Mouse (Mus musculus) embryonic stem cell, embryonic (primary cell): Measurements from ENCODE around the gene Rimbp2.

Experiments
- CTCF ChIA-PET, 4 experiments: fragments of 300-600 bp in 2 of 4; fragments of 350-600 bp in 2 of 4; sonication (Branson Sonifier 250); formaldehyde crosslinking; loops; one replicate each; lab custom pipeline; 2022; ENCODE audit warnings: inconsistent platforms in 2 of 4; lab: Charles Lee
- POLR2A ChIA-PET, 4 experiments: fragments of 300-600 bp in 2 of 4; fragments of 350-600 bp in 2 of 4; sonication (Branson Sonifier 250); formaldehyde crosslinking; loops; one replicate each; lab custom pipeline; 2022; ENCODE audit warnings: antibody characterized with exemption in 4 of 4, inconsistent platforms in 1 of 4; lab: Charles Lee

Rimbp2 gene

DNA sequence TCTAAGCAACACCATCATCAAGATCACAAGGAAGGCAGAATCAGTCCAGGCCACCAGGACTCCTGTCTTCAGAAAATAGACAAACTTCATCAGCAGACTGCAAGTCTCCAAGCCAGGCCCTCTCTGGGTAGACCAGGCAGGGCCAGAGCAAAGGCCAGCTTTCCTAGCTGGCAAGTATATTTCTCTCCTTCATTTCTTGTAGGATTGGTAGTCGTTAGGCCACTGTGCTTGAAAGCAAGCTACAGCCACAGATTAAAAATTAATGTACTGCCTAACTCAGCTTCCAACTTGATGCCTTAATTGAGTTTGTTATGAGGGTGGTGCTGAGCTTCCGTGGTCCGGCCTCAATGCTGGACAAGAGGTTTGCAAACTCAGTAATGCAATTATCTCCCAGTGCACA is 65.7 kb downstream of the Rimbp2 start:
- CTCF ChIA-PET = interaction anchor here in 1 of 4 experiments (0.6 kb wide), 1 partner anchor 25 kb away, joined by 8 read pairs; no protein-coding TSS in a partner anchor
- POLR2A ChIA-PET = no interaction called here

GRCm38 (mm10) chr5:128884320-128884719 is 69.0 kb downstream of the Rimbp2 start:
- POLR2A ChIA-PET = no interaction called here
- CTCF ChIA-PET = interaction anchor here in 1 of 4 experiments (0.6 kb wide), 1 partner anchor 16 kb away, joined by 5 read pairs; no protein-coding TSS in a partner anchor

DNA sequence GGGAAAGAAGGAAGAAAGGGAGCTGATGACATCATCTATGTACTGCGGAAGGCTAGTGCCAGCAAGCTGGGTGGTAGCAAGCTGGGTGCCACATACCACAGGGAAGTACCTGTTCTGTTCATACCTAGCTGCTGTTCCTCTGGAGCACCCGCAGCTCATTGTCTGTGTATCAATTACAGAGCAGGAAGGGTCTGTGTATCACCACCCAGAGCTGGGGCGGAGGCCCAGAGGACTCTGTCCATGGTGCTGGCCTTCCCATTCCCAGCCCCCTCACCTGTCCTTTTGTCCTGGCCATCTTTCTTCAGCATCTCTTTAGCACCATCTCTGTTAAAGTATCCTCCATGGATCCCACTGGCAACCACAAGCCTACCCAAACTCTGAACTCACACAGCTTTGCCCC is 74.2 kb downstream of the Rimbp2 start:
- POLR2A ChIA-PET = interaction anchor here in 2 of 4 experiments (0.6 kb wide), 2 partner anchors 69 to 1880 kb away, joined by 3 to 9 read pairs; no protein-coding TSS in a partner anchor
- CTCF ChIA-PET = interaction anchor here in 1 of 4 experiments (0.6 kb wide), 2 partner anchors 142 to 143 kb away, joined by 3 to 4 read pairs; no protein-coding TSS in a partner anchor

DNA sequence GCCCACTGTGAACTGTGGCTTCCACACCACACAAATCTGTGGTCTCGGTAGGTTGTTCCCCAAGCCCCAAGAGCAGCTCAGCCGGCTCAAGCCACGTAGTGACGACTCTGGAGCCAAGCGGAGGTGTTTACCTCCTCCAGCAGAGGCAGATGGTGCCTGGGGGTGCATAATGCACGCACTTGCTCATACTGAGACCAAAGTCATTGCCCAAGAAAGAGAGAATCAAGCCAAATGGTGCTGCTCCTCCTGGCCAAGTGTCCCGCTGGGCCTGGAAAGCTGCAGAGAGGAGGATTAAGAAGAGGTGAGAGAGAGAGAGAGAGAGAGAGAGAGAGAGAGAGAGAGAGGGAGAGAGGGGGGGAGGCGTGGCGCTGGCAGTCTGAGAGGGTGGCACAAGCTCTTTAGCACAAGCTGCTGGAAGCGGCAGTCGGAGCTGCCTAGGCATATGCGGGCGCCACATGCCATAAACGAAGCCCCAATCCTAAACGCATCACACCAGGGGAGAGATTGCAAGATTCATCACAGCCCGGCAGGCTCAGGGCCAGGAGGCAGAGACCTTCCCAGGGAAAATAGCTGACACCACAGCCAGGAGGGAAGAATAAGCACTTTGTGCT is 75.8 kb downstream of the Rimbp2 start:
- ChIA-PET POLR2A (interaction anchor here in 1 of 4 experiments (0.6 kb wide), 1 partner anchor 833 kb away, joined by 3 read pairs; no protein-coding TSS in a partner anchor), CTCF (interaction anchor here in 2 of 4 experiments (0.6 kb wide), 3 partner anchors 75 to 1216 kb away, joined by 3 to 7 read pairs (median 3); no protein-coding TSS in a partner anchor)

- ChIA-PET CTCF (interaction anchor here in 1 of 4 experiments (0.6 kb wide), 1 partner anchor 130 kb away, joined by 8 read pairs; no protein-coding TSS in a partner anchor), POLR2A (no interaction called here)
These were observed 81.6 kb downstream of the Rimbp2 start for GRCm38 (mm10) chr5:128871706-128872105.

- CTCF ChIA-PET = interaction anchor here in 2 of 4 experiments (0.6 to 1.4 kb wide), 4 partner anchors 21 to 124 kb away, joined by 3 to 5 read pairs (median 3); no protein-coding TSS in a partner anchor
- POLR2A ChIA-PET = interaction anchor here in 1 of 4 experiments (0.6 to 1.1 kb wide), 4 partner anchors 10 to 901 kb away, joined by 3 to 6 read pairs (median 4); no protein-coding TSS in a partner anchor
These were observed 86.5 kb downstream of the Rimbp2 start for GRCm38 (mm10) chr5:128866811-128867210.

- POLR2A ChIA-PET = interaction anchor here in 1 of 4 experiments (0.6 to 1.1 kb wide), 3 partner anchors 10 to 902 kb away, joined by 3 to 6 read pairs (median 4); no protein-coding TSS in a partner anchor
- CTCF ChIA-PET = interaction anchor here in 2 of 4 experiments (1.0 to 1.4 kb wide), 2 partner anchors 20 to 98 kb away, joined by 3 to 5 read pairs; no protein-coding TSS in a partner anchor
These were observed 87.0 kb downstream of the Rimbp2 start for GRCm38 (mm10) chr5:128866291-128866690.

DNA sequence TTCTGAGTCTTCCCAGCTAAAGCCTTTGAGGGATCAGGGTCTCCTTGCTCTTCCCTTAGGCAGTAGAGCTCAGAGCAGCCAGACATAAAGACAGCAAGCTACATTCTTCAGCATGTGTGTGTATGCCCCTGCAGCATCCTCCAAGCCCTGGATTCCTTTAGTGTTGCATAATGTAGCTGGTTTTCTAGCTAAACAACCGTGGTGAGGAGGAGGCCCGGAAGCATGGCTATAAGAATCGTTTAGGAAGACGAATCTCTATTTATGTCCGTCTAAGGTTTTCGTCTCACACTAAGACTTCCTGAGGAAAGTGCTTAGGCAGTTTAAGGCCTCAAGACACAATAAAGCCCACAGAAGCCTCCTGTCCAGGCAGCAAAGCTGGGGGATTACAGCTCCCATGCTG is 89.8 kb downstream of the Rimbp2 start:
- POLR2A ChIA-PET = no interaction called here
- CTCF ChIA-PET = no interaction called here

DNA sequence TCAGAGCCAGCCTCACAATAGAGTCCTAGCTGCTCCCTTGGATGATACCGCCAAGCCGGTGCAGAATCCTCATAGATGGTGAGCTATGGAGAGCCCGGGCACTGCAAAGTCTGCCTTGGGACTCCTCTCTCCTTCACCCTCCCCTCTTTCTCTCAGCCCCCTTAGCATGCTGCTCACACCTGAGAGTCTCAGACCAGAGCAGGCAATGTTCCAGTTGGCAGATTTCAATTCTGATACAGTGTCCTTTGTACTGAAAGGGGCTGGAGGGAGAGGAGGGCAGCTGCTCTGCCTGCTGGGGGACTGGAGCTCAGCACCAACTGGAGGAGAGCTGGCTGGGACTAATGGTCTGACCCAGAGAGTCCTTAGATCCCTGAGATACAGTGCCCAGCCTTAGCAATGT is 92.4 kb downstream of the Rimbp2 start:
- ChIA-PET CTCF (interaction anchor here in 1 of 4 experiments (0.6 to 1.2 kb wide), 2 partner anchors 14 to 110 kb away, joined by 3 to 4 read pairs; no protein-coding TSS in a partner anchor), POLR2A (no interaction called here)

DNA sequence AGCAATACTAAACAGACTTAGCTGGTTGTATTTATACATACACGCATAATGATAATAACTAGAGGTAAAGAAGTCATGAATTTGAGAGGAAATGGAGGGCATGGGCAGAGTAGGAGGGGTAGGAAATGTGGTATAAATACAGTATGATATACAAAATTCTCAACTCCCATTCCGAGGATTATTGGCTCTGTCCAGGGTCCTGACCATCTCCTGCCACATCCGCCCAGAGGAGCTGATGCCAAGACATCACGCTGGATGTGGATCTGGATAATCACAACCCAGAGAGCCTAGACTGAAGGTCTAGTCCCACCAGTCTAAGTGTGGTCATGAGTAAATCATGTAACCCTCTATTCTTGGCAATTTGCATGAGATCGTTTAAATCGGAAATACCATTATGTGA is 100.5 kb downstream of the Rimbp2 start:
- POLR2A ChIA-PET = interaction anchor here in 1 of 4 experiments (0.5 to 0.7 kb wide), 3 partner anchors 90 to 131 kb away, joined by 3 to 4 read pairs (median 3); partner anchors contain the start of gene Rimbp2
- CTCF ChIA-PET = interaction anchor here in 2 of 4 experiments (0.5 to 1.0 kb wide), 4 partner anchors 9 to 64 kb away, joined by 3 to 4 read pairs (median 4); no protein-coding TSS in a partner anchor

DNA sequence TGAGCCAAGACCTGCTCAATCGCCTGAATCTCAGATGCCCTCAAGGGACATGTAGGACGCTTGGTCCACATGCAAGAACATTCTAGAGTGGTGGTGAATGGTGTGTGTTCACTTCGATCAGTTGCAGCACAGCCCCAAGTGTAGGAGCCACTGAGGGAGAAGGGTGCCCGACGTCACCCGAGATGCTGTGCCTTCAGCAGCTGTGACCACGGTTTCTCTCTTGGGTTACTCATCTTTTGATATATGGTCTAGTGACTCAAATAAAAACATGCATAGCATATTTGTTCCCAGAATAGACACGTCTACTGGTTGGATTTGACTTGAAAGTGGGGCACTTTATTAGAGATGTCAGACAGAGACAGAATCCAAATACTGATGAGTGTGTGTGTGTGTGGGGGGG is 105.5 kb downstream of the Rimbp2 start:
- ChIA-PET CTCF (interaction anchor here in 1 of 4 experiments (0.6 kb wide), 1 partner anchor 38 kb away, joined by 3 read pairs; no protein-coding TSS in a partner anchor), POLR2A (interaction anchor here in 2 of 4 experiments (0.6 kb wide), 2 partner anchors 34 to 64 kb away, joined by 3 to 4 read pairs; no protein-coding TSS in a partner anchor)

DNA sequence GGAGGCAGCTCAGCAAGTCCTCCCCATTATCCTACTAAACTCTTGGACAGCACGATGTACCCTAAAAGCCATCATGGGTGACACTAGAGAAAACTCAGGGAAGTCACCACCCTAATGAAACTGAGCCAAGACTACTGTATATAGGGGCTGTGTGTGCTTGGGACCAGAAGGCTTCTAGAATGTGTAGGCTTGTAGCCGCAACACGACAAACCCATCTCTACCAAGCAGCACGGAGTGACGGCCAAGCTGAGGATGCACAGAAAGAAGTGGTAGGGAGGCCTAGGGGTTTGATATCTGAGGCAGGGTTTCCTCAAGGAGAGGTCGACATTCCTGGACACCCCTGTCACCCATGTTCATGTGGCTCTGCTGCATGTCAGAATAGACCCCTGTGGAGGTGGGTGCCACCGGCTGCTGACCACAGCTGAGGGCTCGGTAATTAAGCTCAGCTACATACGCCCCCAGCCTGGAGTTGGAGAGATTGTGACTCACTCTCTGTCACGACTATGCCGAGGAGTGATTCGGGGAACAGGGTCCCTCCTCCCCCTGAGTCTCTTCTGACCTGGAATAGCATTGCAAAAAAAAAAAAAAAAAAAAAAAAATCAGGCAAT is 106.7 kb downstream of the Rimbp2 start:
- ChIA-PET POLR2A (no interaction called here), CTCF (interaction anchor here in 3 of 4 experiments (0.6 to 1.1 kb wide), 3 partner anchors 15 to 240 kb away, joined by 3 read pairs; no protein-coding TSS in a partner anchor)

DNA sequence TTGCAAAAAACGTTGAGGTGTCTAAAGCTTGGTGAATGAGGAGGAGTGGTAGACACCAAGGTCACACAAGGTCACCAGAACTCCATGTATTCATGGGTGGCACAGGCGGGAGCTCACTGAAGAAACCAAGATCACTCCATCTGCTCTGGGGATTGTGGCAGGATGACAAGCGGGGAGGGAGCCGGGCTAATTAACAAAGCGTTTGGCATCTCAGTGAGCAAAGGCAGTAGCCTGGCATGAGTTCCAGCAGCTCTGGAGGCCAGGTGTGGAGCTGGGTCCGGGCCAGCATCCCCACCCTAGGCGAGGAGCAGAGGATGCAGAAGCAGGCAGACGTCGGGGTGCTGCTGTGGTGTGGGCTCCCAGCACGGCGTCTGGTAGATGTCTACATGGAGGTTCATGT is 108.3 kb downstream of the Rimbp2 start:
- CTCF ChIA-PET = interaction anchor here in 2 of 4 experiments (1.1 to 1.8 kb wide), 2 partner anchors 32 to 68 kb away, joined by 3 to 7 read pairs; no protein-coding TSS in a partner anchor
- POLR2A ChIA-PET = no interaction called here

DNA sequence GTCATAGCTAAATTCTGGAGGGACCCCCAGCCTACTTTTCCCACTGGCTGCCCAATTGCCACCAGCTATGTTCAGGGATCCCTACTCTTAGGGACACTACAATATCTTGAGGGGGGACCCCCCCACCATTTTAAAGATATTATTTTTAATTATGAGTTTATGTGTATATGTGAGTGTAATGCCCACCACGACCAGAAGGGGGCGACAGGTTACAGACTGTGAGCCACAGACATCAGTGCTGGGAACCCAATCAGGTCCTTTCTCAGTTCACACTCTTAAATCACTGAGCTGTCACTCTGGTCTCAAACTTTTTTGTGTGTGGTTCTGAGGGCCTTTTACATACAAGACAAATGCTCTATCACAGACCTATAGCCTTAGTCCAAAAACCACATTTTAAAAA is 109.3 kb downstream of the Rimbp2 start:
- ChIA-PET CTCF (interaction anchor here (0.6 to 1.8 kb wide), 17 partner anchors 9 to 332 kb away, joined by 3 to 7 read pairs (median 3); partner anchors contain the start of gene Rimbp2 (in 1 of the 4)), POLR2A (interaction anchor here in 1 of 4 experiments (0.6 kb wide), 1 partner anchor 41 kb away, joined by 3 read pairs; no protein-coding TSS in a partner anchor)

- POLR2A ChIA-PET = interaction anchor here in 1 of 4 experiments (0.7 kb wide), 1 partner anchor 1858 kb away, joined by 3 read pairs; no protein-coding TSS in a partner anchor
- CTCF ChIA-PET = interaction anchor here in 2 of 4 experiments (0.6 to 1.7 kb wide), 6 partner anchors 18 to 112 kb away, joined by 3 to 5 read pairs (median 3); partner anchors contain the start of gene Rimbp2 (in 1 of the 2)
These were observed 111.7 kb downstream of the Rimbp2 start for GRCm38 (mm10) chr5:128841541-128841940.

- ChIA-PET POLR2A (no interaction called here), CTCF (no interaction called here)
These were observed 116.2 kb downstream of the Rimbp2 start for GRCm38 (mm10) chr5:128837045-128837444.

- POLR2A ChIA-PET = interaction anchor here in 1 of 4 experiments (0.6 kb wide), 1 partner anchor 123 kb away, joined by 3 read pairs; no protein-coding TSS in a partner anchor
- CTCF ChIA-PET = interaction anchor here in 1 of 4 experiments (1.4 kb wide), 1 partner anchor 10 kb away, joined by 3 read pairs; no protein-coding TSS in a partner anchor
These were observed 119.2 kb downstream of the Rimbp2 start for GRCm38 (mm10) chr5:128834126-128834525.

- POLR2A ChIA-PET = no interaction called here
These were observed 130.4 kb downstream of the Rimbp2 start for GRCm38 (mm10) chr5:128822843-128823242.

More at GRCm38 (mm10) chr5:128822843-128823242, 130.4 kb downstream of the Rimbp2 start:
- CTCF ChIA-PET = interaction anchor here in 3 of 4 experiments (0.6 to 1.3 kb wide), 5 partner anchors 10 to 222 kb away, joined by 3 to 5 read pairs (median 3); no protein-coding TSS in a partner anchor
